Mouse (Mus musculus): ENCODE results near the gene Cep63. TPM values are rescaled to one million over a fixed set of nuclear protein-coding genes. Genes with fewer than 3 reads are reported as not detected.

The Cep63 gene
- 10 to 100 TPM; 29.3 to 30.2 TPM for total RNA-seq (2021)

- intact Hi-C loops (cut with DNase I): no loop called here
- DNase-seq: peak; percentile 99
Observed at GRCm38 (mm10) chr9:102625983-102626838, at the start of gene Cep63, which contains the start of gene Anapc13. Gene Cep63 (minus strand): TSS chr9:102626534. Gene Anapc13 (plus strand): TSS chr9:102626296.

- no peak for DNase-seq
- intact Hi-C loops (cut with DNase I): no loop called here
Observed at GRCm38 (mm10) chr9:102675922-102676321, 49.6 kb upstream of the Cep63 start.

GRCm38 (mm10) chr9:102673381-102673780, 47.0 kb upstream of the Cep63 start:
- intact Hi-C loops (cut with DNase I): no loop called here
- DNase-seq: no peak

GRCm38 (mm10) chr9:102668906-102669305, 42.6 kb upstream of the Cep63 start:
- intact Hi-C loops (cut with DNase I): no loop called here
- no peak for DNase-seq

- no peak for DNase-seq
- intact Hi-C loops (cut with DNase I): no loop called here
Observed at GRCm38 (mm10) chr9:102668115-102668514, 41.8 kb upstream of the Cep63 start.

GRCm38 (mm10) chr9:102656355-102657095, 30.2 kb upstream of the Cep63 start:
- intact Hi-C loops (cut with DNase I): no loop called here
- no peak for DNase-seq

- no peak for DNase-seq
- intact Hi-C loops (cut with DNase I): no loop called here
Observed at GRCm38 (mm10) chr9:102651199-102651720, 24.9 kb upstream of the Cep63 start.

GRCm38 (mm10) chr9:102650637-102651036, 24.3 kb upstream of the Cep63 start:
- intact Hi-C loops (cut with DNase I): no loop called here
- DNase-seq: peak; percentile 35

- intact Hi-C loops (cut with DNase I): no loop called here
- no peak for DNase-seq
Observed at GRCm38 (mm10) chr9:102649917-102650527, 23.7 kb upstream of the Cep63 start.

- intact Hi-C loops (cut with DNase I): no loop called here
- DNase-seq: no peak
Observed at GRCm38 (mm10) chr9:102647010-102647409, 20.7 kb upstream of the Cep63 start.

- no peak for DNase-seq
- intact Hi-C loops (cut with DNase I): no loop called here
Observed at GRCm38 (mm10) chr9:102645119-102645695, 18.9 kb upstream of the Cep63 start.

- intact Hi-C loops (cut with DNase I): no loop called here
- DNase-seq: peak; percentile 87
Observed at GRCm38 (mm10) chr9:102643486-102644101, 17.3 kb upstream of the Cep63 start.

- DNase-seq: no peak
- intact Hi-C loops (cut with DNase I): no loop called here
Observed at GRCm38 (mm10) chr9:102643071-102643485, 16.7 kb upstream of the Cep63 start.

GRCm38 (mm10) chr9:102641531-102641930, 15.2 kb upstream of the Cep63 start:
- no peak for DNase-seq
- intact Hi-C loops (cut with DNase I): no loop called here

GRCm38 (mm10) chr9:102639510-102639909, 13.2 kb upstream of the Cep63 start:
- intact Hi-C loops (cut with DNase I): loop anchor here (5.0 kb wide), 1 partner anchor 78 kb away; the partner anchor contains the start of gene Amotl2
- DNase-seq: no peak

GRCm38 (mm10) chr9:102638963-102639362, 12.6 kb upstream of the Cep63 start:
- no peak for DNase-seq
- intact Hi-C loops (cut with DNase I): loop anchor here (5.0 kb wide), 1 partner anchor 78 kb away; the partner anchor contains the start of gene Amotl2

GRCm38 (mm10) chr9:102637115-102637514, 10.8 kb upstream of the Cep63 start:
- DNase-seq: no peak
- intact Hi-C loops (cut with DNase I): loop anchor here (2.0 to 5.0 kb wide), 2 partner anchors 80 to 148 kb away; partner anchors contain the start of gene Amotl2

GRCm38 (mm10) chr9:102636553-102636952, 10.2 kb upstream of the Cep63 start:
- DNase-seq: peak; percentile 60
- intact Hi-C loops (cut with DNase I): loop anchor here (2.0 to 5.0 kb wide), 2 partner anchors 81 to 148 kb away; partner anchors contain the start of gene Amotl2

- DNase-seq: no peak
- intact Hi-C loops (cut with DNase I): loop anchor here (5.0 kb wide), 1 partner anchor 233 kb away; no protein-coding TSS in a partner anchor
Observed at GRCm38 (mm10) chr9:102634453-102634852, 8.1 kb upstream of the Cep63 start.

Data from left cerebral cortex, postnatal 4 days (tissue).